Mouse (Mus musculus): Measurements from ENCODE around the gene Zfy1.
"Not testable (repeated sequence)": the region's sequence is repeated elsewhere in the genome, so short reads cannot be mapped to it uniquely, and the experiment has no call there.

Gene Zfy1

GRCm38 (mm10) chrY:797309-797708, at the start of gene Zfy1:
TSS of gene Zfy1 (minus strand) at chrY:797409.
- not testable (repeated sequence) for DNase-seq

GRCm38 (mm10) chrY:818396-818795, 21.2 kb upstream of the Zfy1 start, which contains the start of gene Uba1y:
TSS of gene Uba1y (plus strand) at chrY:818649.
- no peak for DNase-seq

GRCm38 (mm10) chrY:808991-809661, 11.9 kb upstream of the Zfy1 start:
- peak in 1 of 2 experiments; percentile 0 for DNase-seq
